In the genomic region with DNA sequence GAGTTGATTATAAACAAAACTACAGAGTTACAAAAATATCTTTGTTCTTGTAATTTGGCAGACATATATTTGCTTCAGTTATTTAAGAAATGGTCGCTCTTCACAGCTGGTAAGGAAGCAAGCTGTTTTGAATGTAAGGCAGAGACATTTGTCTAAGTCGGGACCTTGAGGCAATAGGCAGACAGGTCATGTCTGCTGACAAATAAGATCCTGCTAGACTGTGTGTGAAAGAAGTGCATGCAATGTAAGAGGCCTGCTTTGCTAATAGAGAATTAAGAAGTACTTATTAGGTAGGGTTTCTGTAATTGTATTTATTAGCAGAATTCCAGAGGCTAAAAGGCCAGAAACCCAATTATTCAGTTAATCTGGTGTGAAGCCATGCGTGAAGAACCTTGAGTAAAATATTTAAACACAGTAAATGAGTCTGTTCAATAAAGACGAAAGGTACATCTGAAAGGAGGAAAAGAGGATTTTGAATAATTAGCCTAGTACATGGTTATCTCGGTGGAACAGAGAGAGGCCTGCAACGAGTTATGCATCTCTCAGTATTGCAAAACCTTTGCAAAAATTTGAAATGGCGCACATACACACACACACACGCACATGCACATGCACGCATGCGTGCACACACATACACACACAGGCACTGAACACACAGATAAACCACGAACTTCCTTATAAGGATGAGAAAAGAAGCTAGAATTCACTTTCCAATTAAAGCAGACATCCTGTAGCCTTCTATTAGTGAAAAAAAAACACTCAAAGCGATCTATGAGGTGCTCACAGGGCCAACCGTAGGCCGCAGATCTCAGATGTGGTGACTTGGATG, we compare ENCODE assay signal across 11 mouse cellular contexts.
A peak's percentile ranks its signal among the peaks of the same experiment; 100 is the strongest.
DNase-seq lines count a peak whose midpoint lies in the region; ATAC-seq and TF ChIP-seq lines count a peak whose summit lies in the region.
"Had no signal": no experiment of that assay in that cellular context is flagged by ENCODE, and none has a peak within 500 bp of the region (broad histone marks: within the 10 kb centered on the region; RNA-seq: fewer than 3 reads in every experiment).

No protein-coding gene starts in this region.

- H3K4me2 ChIP-seq in hindbrain, embryonic 13.5 days: no peak overlapping the region
- H3K4me2 ChIP-seq in neural tube, embryonic 13.5 days: peak overlapping the region; percentile 16; the same call in 1 of the 2 replicates
- H3K4me2 ChIP-seq in forebrain, embryonic 12.5 days: no peak overlapping the region

- no peaks in the 10 kb centered on the region for H3K9me3 ChIP-seq in hindbrain, embryonic 13.5 days
- no peaks in the 10 kb centered on the region for H3K9me3 ChIP-seq in neural tube, embryonic 13.5 days
- no peaks in the 10 kb centered on the region for H3K9me3 ChIP-seq in forebrain, embryonic 12.5 days

- no peaks in the 10 kb centered on the region for H3K36me3 ChIP-seq in hindbrain, embryonic 13.5 days
- H3K36me3 ChIP-seq in neural tube, embryonic 13.5 days: no peaks in the 10 kb centered on the region
- no peaks in the 10 kb centered on the region for H3K36me3 ChIP-seq in forebrain, embryonic 12.5 days (replicated peaks)

- H3K4me3 ChIP-seq in layer of hippocampus, adult 2 months: no peak overlapping the region
- H3K4me3 ChIP-seq in hindbrain, embryonic 13.5 days: no peak overlapping the region
- no peak overlapping the region for H3K4me3 ChIP-seq in neural tube, embryonic 13.5 days
- no peak overlapping the region for H3K4me3 ChIP-seq in forebrain, embryonic 12.5 days (replicated peaks)
- H3K4me3 ChIP-seq: myocyte had no signal

- H3K9ac ChIP-seq in hindbrain, embryonic 13.5 days: no peak overlapping the region
- H3K9ac ChIP-seq in neural tube, embryonic 13.5 days: no peak overlapping the region
- no peak overlapping the region for H3K9ac ChIP-seq in forebrain, embryonic 12.5 days

- peak overlapping the region; percentile 36; the same call in 1 of the 2 replicates for H3K27ac ChIP-seq in layer of hippocampus, adult 2 months
- H3K27ac ChIP-seq in hindbrain, embryonic 13.5 days: peak overlapping the region; percentile 72
- H3K27ac ChIP-seq in neural tube, embryonic 13.5 days (replicated peaks): peak overlapping the region; percentile 86
- no peak overlapping the region for H3K27ac ChIP-seq in forebrain, embryonic 12.5 days

- 72% methylated on average over 14 of the region's 14 CpGs for WGBS in hindbrain, embryonic 13.5 days
- 71% methylated on average over 14 of the region's 14 CpGs for WGBS in neural tube, embryonic 13.5 days
- WGBS in forebrain, embryonic 12.5 days: 50% methylated on average over 14 of the region's 14 CpGs

- TF ChIP-seq CTCF in layer of hippocampus, adult 2 months (conservative IDR thresholded peaks at IDR 0.05): no peak

- DNase-seq in embryo, embryonic 10 days (ENCODE audit: low spot score): peak; percentile 18
- DNase-seq in embryo, embryonic 9.5 days (ENCODE audit: extremely low spot score): no peak
- DNase-seq in layer of hippocampus, adult 2 months (ENCODE audit: low spot score in 2 of 2): no peak
- no peak for DNase-seq in layer of hippocampus, postnatal 25 days (ENCODE audit: extremely low spot score in 1 of 2, low spot score in 1 of 2)
- DNase-seq in spleen, postnatal 10 days (ENCODE audit: low spot score in 2 of 2): no peak
- DNase-seq: kidney, adult 11 months had no signal

- ATAC-seq in hindbrain, embryonic 13.5 days (ENCODE audit: low FRiP score): no peak
- ATAC-seq in neural tube, embryonic 13.5 days (ENCODE audit: low read depth): no peak
- no peak; the same call in 1 of the 2 replicates for ATAC-seq in forebrain, embryonic 12.5 days (ENCODE audit: low FRiP score)

- H3K27me3 ChIP-seq in hindbrain, embryonic 13.5 days: no peaks in the 10 kb centered on the region
- no peaks in the 10 kb centered on the region for H3K27me3 ChIP-seq in neural tube, embryonic 13.5 days
- H3K27me3 ChIP-seq in forebrain, embryonic 12.5 days: peaks cover 28% of the 10 kb centered on the region
- H3K27me3 ChIP-seq: Patski had no signal

- peaks cover 19% of the 10 kb centered on the region for H3K4me1 ChIP-seq in hindbrain, embryonic 13.5 days (replicated peaks)
- H3K4me1 ChIP-seq in neural tube, embryonic 13.5 days (replicated peaks): peaks cover 32% of the 10 kb centered on the region
- peaks cover 12% of the 10 kb centered on the region for H3K4me1 ChIP-seq in forebrain, embryonic 12.5 days
